Mouse (Mus musculus) urinary bladder, postnatal 4 days (tissue): ENCODE data around the gene Thegl.
"Not testable (repeated sequence)": the region's sequence is repeated elsewhere in the genome, so short reads cannot be mapped to it uniquely, and the experiment has no call there.

ENCODE experiments used
- DNase-seq, 2 experiments: peaks; one replicate each; pipeline ENCODE4 v3.0.0; 2021 to 2022; ENCODE audit warnings: low spot score in 2 of 2

The Thegl gene

GRCm38 (mm10) chr5:77094510-77095491, 79.0 kb downstream of the Thegl start:
- DNase-seq: peak; percentile 57 to 69

- DNase-seq: not testable (repeated sequence)
These were observed 80.4 kb downstream of the Thegl start for GRCm38 (mm10) chr5:77096194-77096593.

- no peak for DNase-seq
These were observed 81.9 kb downstream of the Thegl start for GRCm38 (mm10) chr5:77097686-77098085.

- no peak for DNase-seq
These were observed 83.1 kb downstream of the Thegl start for GRCm38 (mm10) chr5:77098874-77099273.

GRCm38 (mm10) chr5:77099317-77099996, 83.6 kb downstream of the Thegl start:
- DNase-seq: no peak

GRCm38 (mm10) chr5:77099997-77100380, 84.2 kb downstream of the Thegl start:
- no peak for DNase-seq

GRCm38 (mm10) chr5:77100691-77101090, 84.9 kb downstream of the Thegl start:
- no peak for DNase-seq

GRCm38 (mm10) chr5:77102522-77103365, 86.9 kb downstream of the Thegl start:
- no peak for DNase-seq

GRCm38 (mm10) chr5:77107146-77107822, 91.5 kb downstream of the Thegl start:
- no peak for DNase-seq

- no peak for DNase-seq
These were observed 93.0 kb downstream of the Thegl start for GRCm38 (mm10) chr5:77108806-77109205.

GRCm38 (mm10) chr5:77109814-77110213, 94.0 kb downstream of the Thegl start:
- DNase-seq: no peak
